Mouse (Mus musculus) ovary, adult 18-20 months (tissue): Measurements from ENCODE around the gene Cpne2.

ENCODE experiments used
- DNase-seq: peaks from one replicate; pipeline ENCODE4 v3.0.0; 2022; ENCODE audit warnings: low spot score, mixed read lengths

Gene Cpne2

GRCm38 (mm10) chr8:94582569-94582968 is 49.8 kb downstream of the Cpne2 start:
- no peak for DNase-seq

GRCm38 (mm10) chr8:94584238-94584817 is 51.5 kb downstream of the Cpne2 start:
- no peak for DNase-seq

GRCm38 (mm10) chr8:94591691-94592090 is 58.9 kb downstream of the Cpne2 start:
- DNase-seq = no peak

- DNase-seq = no peak
These were observed 61.4 kb downstream of the Cpne2 start for GRCm38 (mm10) chr8:94594211-94594610.

GRCm38 (mm10) chr8:94600478-94600877 is 67.7 kb downstream of the Cpne2 start:
- DNase-seq = no peak

GRCm38 (mm10) chr8:94601034-94601606 is 68.3 kb downstream of the Cpne2 start:
- DNase-seq = no peak

- DNase-seq = peak; percentile 100
These were observed 69.0 kb downstream of the Cpne2 start, which contains the start of the genes Rspry1 and Fam192a for GRCm38 (mm10) chr8:94601607-94602385. Gene Rspry1 (plus strand): TSS chr8:94601937. Gene Fam192a (minus strand): TSS chr8:94601997.

GRCm38 (mm10) chr8:94602471-94603131 is 69.8 kb downstream of the Cpne2 start:
- DNase-seq = no peak

- no peak for DNase-seq
These were observed 71.2 kb downstream of the Cpne2 start for GRCm38 (mm10) chr8:94604030-94604429.

GRCm38 (mm10) chr8:94607064-94607463 is 74.3 kb downstream of the Cpne2 start:
- DNase-seq = no peak
